Mouse (Mus musculus): ENCODE results near the gene Plekhs1. TPM values are rescaled to one million over a fixed set of nuclear protein-coding genes. Genes with fewer than 3 reads are reported as not detected.

The Plekhs1 gene
- polyA plus RNA-seq, 1 experiment = 0.33 TPM

- H3K27ac ChIP-seq (ENCODE audit: insufficient read depth, low read length) = no peak overlapping the region
- no peaks in the 10 kb centered on the region for H3K36me3 ChIP-seq (ENCODE audit: control insufficient read depth, insufficient read depth, low read length, poor library complexity, severe bottlenecking)
- no peak overlapping the region for H3K4me3 ChIP-seq (ENCODE audit: low read depth, low read length)
- H3K9me3 ChIP-seq (replicated peaks; ENCODE audit: control insufficient read depth, insufficient read depth, low read length, poor library complexity, severe bottlenecking) = no peaks in the 10 kb centered on the region
- TF ChIP-seq POLR2A (IDR thresholded peaks at IDR 0.05; ENCODE audit: insufficient read depth, low read length) (no peak), EP300 (IDR thresholded peaks at IDR 0.05; ENCODE audit: insufficient read depth, low read depth, low read length) (no peak), CTCF (IDR thresholded peaks at IDR 0.05; ENCODE audit: low read depth, low read length) (no peak)
- H3K27me3 ChIP-seq (ENCODE audit: control insufficient read depth, insufficient read depth, low read length, poor library complexity, severe bottlenecking) = no peaks in the 10 kb centered on the region
- H3K4me1 ChIP-seq (ENCODE audit: control insufficient read depth, insufficient read depth, low read length) = no peaks in the 10 kb centered on the region
- no peak overlapping the region for H3K9ac ChIP-seq (ENCODE audit: low read depth, poor library complexity, severe bottlenecking)
Observed at GRCm38 (mm10) chr19:56451867-56452266, 9.6 kb upstream of the Plekhs1 start.

- no peak overlapping the region for H3K9ac ChIP-seq (ENCODE audit: low read depth, poor library complexity, severe bottlenecking)
- TF ChIP-seq EP300 (IDR thresholded peaks at IDR 0.05; ENCODE audit: insufficient read depth, low read depth, low read length) = no peak
- no peak for TF ChIP-seq CTCF (IDR thresholded peaks at IDR 0.05; ENCODE audit: low read depth, low read length)
- TF ChIP-seq POLR2A (IDR thresholded peaks at IDR 0.05; ENCODE audit: insufficient read depth, low read length) = no peak
- H3K4me1 ChIP-seq (ENCODE audit: control insufficient read depth, insufficient read depth, low read length) = no peaks in the 10 kb centered on the region
- H3K4me3 ChIP-seq (ENCODE audit: low read depth, low read length) = no peak overlapping the region
- H3K36me3 ChIP-seq (ENCODE audit: control insufficient read depth, insufficient read depth, low read length, poor library complexity, severe bottlenecking) = no peaks in the 10 kb centered on the region
- H3K27me3 ChIP-seq (ENCODE audit: control insufficient read depth, insufficient read depth, low read length, poor library complexity, severe bottlenecking) = no peaks in the 10 kb centered on the region
- H3K27ac ChIP-seq (ENCODE audit: insufficient read depth, low read length) = no peak overlapping the region
- H3K9me3 ChIP-seq (replicated peaks; ENCODE audit: control insufficient read depth, insufficient read depth, low read length, poor library complexity, severe bottlenecking) = no peaks in the 10 kb centered on the region
Observed at GRCm38 (mm10) chr19:56452421-56452820, 9.0 kb upstream of the Plekhs1 start.

- H3K4me3 ChIP-seq (ENCODE audit: low read depth, low read length) = no peak overlapping the region
Observed at GRCm38 (mm10) chr19:56454862-56455261, 6.6 kb upstream of the Plekhs1 start.

GRCm38 (mm10) chr19:56455369-56455768, 6.1 kb upstream of the Plekhs1 start:
- Histone ChIP-seq H3K4me3 (ENCODE audit: low read depth, low read length) (no peak overlapping the region), H3K27me3 (ENCODE audit: control insufficient read depth, insufficient read depth, low read length, poor library complexity, severe bottlenecking) (no peaks in the 10 kb centered on the region), H3K9ac (ENCODE audit: low read depth, poor library complexity, severe bottlenecking) (no peak overlapping the region), H3K36me3 (ENCODE audit: control insufficient read depth, insufficient read depth, low read length, poor library complexity, severe bottlenecking) (no peaks in the 10 kb centered on the region), H3K9me3 (replicated peaks; ENCODE audit: control insufficient read depth, insufficient read depth, low read length, poor library complexity, severe bottlenecking) (no peaks in the 10 kb centered on the region), H3K27ac (ENCODE audit: insufficient read depth, low read length) (no peak overlapping the region), H3K4me1 (ENCODE audit: control insufficient read depth, insufficient read depth, low read length) (no peaks in the 10 kb centered on the region)
- TF ChIP-seq POLR2A (IDR thresholded peaks at IDR 0.05; ENCODE audit: insufficient read depth, low read length) (no peak), CTCF (IDR thresholded peaks at IDR 0.05; ENCODE audit: low read depth, low read length) (no peak), EP300 (IDR thresholded peaks at IDR 0.05; ENCODE audit: insufficient read depth, low read depth, low read length) (no peak)

More at GRCm38 (mm10) chr19:56454862-56455261, 6.6 kb upstream of the Plekhs1 start:
- Histone ChIP-seq H3K36me3 (ENCODE audit: control insufficient read depth, insufficient read depth, low read length, poor library complexity, severe bottlenecking) (no peaks in the 10 kb centered on the region), H3K27ac (ENCODE audit: insufficient read depth, low read length) (no peak overlapping the region), H3K4me1 (ENCODE audit: control insufficient read depth, insufficient read depth, low read length) (no peaks in the 10 kb centered on the region), H3K9me3 (replicated peaks; ENCODE audit: control insufficient read depth, insufficient read depth, low read length, poor library complexity, severe bottlenecking) (no peaks in the 10 kb centered on the region), H3K27me3 (ENCODE audit: control insufficient read depth, insufficient read depth, low read length, poor library complexity, severe bottlenecking) (no peaks in the 10 kb centered on the region), H3K9ac (ENCODE audit: low read depth, poor library complexity, severe bottlenecking) (no peak overlapping the region)
- TF ChIP-seq EP300 (IDR thresholded peaks at IDR 0.05; ENCODE audit: insufficient read depth, low read depth, low read length) (no peak), CTCF (IDR thresholded peaks at IDR 0.05; ENCODE audit: low read depth, low read length) (no peak), POLR2A (IDR thresholded peaks at IDR 0.05; ENCODE audit: insufficient read depth, low read length) (no peak)

- Histone ChIP-seq H3K27ac (ENCODE audit: insufficient read depth, low read length) (no peak overlapping the region), H3K27me3 (ENCODE audit: control insufficient read depth, insufficient read depth, low read length, poor library complexity, severe bottlenecking) (no peaks in the 10 kb centered on the region), H3K9me3 (replicated peaks; ENCODE audit: control insufficient read depth, insufficient read depth, low read length, poor library complexity, severe bottlenecking) (no peaks in the 10 kb centered on the region), H3K4me1 (ENCODE audit: control insufficient read depth, insufficient read depth, low read length) (no peaks in the 10 kb centered on the region), H3K4me3 (ENCODE audit: low read depth, low read length) (no peak overlapping the region), H3K9ac (ENCODE audit: low read depth, poor library complexity, severe bottlenecking) (no peak overlapping the region), H3K36me3 (ENCODE audit: control insufficient read depth, insufficient read depth, low read length, poor library complexity, severe bottlenecking) (no peaks in the 10 kb centered on the region)
- TF ChIP-seq POLR2A (IDR thresholded peaks at IDR 0.05; ENCODE audit: insufficient read depth, low read length) (no peak), EP300 (IDR thresholded peaks at IDR 0.05; ENCODE audit: insufficient read depth, low read depth, low read length) (no peak), CTCF (IDR thresholded peaks at IDR 0.05; ENCODE audit: low read depth, low read length) (no peak)
Observed at GRCm38 (mm10) chr19:56457569-56457968, 3.9 kb upstream of the Plekhs1 start.

- TF ChIP-seq CTCF (IDR thresholded peaks at IDR 0.05; ENCODE audit: low read depth, low read length) = no peak
- no peak for TF ChIP-seq EP300 (IDR thresholded peaks at IDR 0.05; ENCODE audit: insufficient read depth, low read depth, low read length)
- TF ChIP-seq POLR2A (IDR thresholded peaks at IDR 0.05; ENCODE audit: insufficient read depth, low read length) = no peak
- Histone ChIP-seq H3K9ac (ENCODE audit: low read depth, poor library complexity, severe bottlenecking) (no peak overlapping the region), H3K27me3 (ENCODE audit: control insufficient read depth, insufficient read depth, low read length, poor library complexity, severe bottlenecking) (no peaks in the 10 kb centered on the region), H3K4me1 (ENCODE audit: control insufficient read depth, insufficient read depth, low read length) (no peaks in the 10 kb centered on the region), H3K27ac (ENCODE audit: insufficient read depth, low read length) (no peak overlapping the region), H3K4me3 (ENCODE audit: low read depth, low read length) (no peak overlapping the region), H3K9me3 (replicated peaks; ENCODE audit: control insufficient read depth, insufficient read depth, low read length, poor library complexity, severe bottlenecking) (no peaks in the 10 kb centered on the region), H3K36me3 (ENCODE audit: control insufficient read depth, insufficient read depth, low read length, poor library complexity, severe bottlenecking) (no peaks in the 10 kb centered on the region)
Observed at GRCm38 (mm10) chr19:56459154-56460050, 2.0 kb upstream of the Plekhs1 start.
